Mouse (Mus musculus) heart, postnatal 0 days (tissue): ENCODE data around the gene Lrch4.
A peak's percentile ranks its signal among the peaks of the same experiment; 100 is the strongest.

Experiments
- CTCF ChIP-seq: IDR thresholded peaks from 2 replicates; pipeline ENCODE4 v1.5.1; 2016; ENCODE audit warnings: antibody characterized with exemption, control low read depth, low read depth
- EP300 ChIP-seq: IDR thresholded peaks from 2 replicates; pipeline ENCODE4 v1.6.1; 2016; ENCODE audit warnings: antibody characterized with exemption, low read depth

DNA sequence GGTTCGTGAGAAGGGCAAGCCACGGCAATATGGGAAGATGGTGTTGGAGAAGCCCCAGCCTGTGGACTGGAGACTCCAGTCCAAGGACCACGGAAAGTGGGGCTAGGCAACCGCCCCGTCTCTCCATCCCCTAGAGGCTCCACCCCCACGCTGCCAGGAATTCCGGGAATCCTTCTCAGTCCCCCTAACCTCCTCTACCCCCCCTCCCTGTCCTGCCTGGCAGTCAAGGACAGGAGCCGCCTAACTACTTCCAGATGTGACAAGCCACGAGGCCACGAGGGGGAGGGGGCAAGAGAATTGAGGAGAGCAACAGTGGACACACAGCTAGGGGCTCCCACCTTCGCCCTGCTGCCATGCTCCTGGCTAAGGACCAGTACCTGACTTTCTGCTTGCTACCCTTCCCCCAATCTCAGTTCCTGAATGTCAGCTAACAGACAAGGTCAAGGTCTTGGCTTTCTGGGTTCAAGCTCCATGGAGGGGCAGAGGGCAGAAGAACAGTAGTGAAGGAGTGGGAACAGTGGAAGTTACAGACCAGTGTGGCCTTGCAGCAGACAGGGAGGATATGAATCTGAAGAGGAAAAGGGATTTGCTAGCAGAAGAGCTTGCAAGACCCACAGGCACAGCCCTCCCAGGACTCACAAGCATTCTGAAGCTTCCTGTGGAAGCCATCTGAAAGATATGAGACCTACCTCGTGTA lies 18.2 kb upstream of the Lrch4 start:
- TF ChIP-seq CTCF (0 out of 2 replicates have a peak, but pooled peaks have one; percentile 9), EP300 (0 out of 2 replicates have a peak, but pooled peaks have one; percentile 55)
